Mouse (Mus musculus) megakaryocyte, embryonic 14.5 days (primary cell): ENCODE results near the gene Olfr1160. TPM values are rescaled to one million over a fixed set of nuclear protein-coding genes. Genes with fewer than 3 reads are reported as not detected.
"Not testable (repeated sequence)": the region's sequence is repeated elsewhere in the genome, so short reads cannot be mapped to it uniquely, and the experiment has no call there.

Source experiments
- H3K27me3 ChIP-seq: replicated peaks from 2 replicates; pipeline ENCODE3; 2012; ENCODE audit warnings: inconsistent platforms
- H3K36me3 ChIP-seq: replicated peaks from 2 replicates; pipeline ENCODE3; 2012; ENCODE audit warnings: low read length, inconsistent platforms, mixed read lengths
- H3K4me1 ChIP-seq: 2 replicates; pipeline ENCODE4 v1.6.1; 2012; ENCODE audit warnings: inconsistent platforms
- H3K4me3 ChIP-seq: replicated peaks from 2 replicates; pipeline ENCODE3; 2012; ENCODE audit warnings: moderate library complexity, mild to moderate bottlenecking, inconsistent platforms
- H3K9me3 ChIP-seq: 2 replicates; pipeline ENCODE4 v1.6.1; 2012; ENCODE audit warnings: inconsistent platforms
- FLI1 ChIP-seq: IDR thresholded peaks from 2 replicates; pipeline ENCODE4 v1.6.1; 2012; ENCODE audit warnings: low read length, inconsistent platforms, mixed read lengths
- GATA1 ChIP-seq: IDR thresholded peaks from 3 replicates; pipeline ENCODE4 v1.6.1; 2012; ENCODE audit warnings: mixed read lengths, low read length, inconsistent platforms, borderline replicate concordance
- polyA plus RNA-seq: library from polyadenylated mRNA; stranded (reverse); fragments of >175 nt; gene quantifications from 2 replicates; pipeline ENCODE4 v1.2.3, GENCODE M21; 2012; ENCODE audit warnings: low replicate concordance; ENCODE audit not compliant: insufficient read depth

The Olfr1160 gene
- not detected in 2 replicates for polyA plus RNA-seq

DNA sequence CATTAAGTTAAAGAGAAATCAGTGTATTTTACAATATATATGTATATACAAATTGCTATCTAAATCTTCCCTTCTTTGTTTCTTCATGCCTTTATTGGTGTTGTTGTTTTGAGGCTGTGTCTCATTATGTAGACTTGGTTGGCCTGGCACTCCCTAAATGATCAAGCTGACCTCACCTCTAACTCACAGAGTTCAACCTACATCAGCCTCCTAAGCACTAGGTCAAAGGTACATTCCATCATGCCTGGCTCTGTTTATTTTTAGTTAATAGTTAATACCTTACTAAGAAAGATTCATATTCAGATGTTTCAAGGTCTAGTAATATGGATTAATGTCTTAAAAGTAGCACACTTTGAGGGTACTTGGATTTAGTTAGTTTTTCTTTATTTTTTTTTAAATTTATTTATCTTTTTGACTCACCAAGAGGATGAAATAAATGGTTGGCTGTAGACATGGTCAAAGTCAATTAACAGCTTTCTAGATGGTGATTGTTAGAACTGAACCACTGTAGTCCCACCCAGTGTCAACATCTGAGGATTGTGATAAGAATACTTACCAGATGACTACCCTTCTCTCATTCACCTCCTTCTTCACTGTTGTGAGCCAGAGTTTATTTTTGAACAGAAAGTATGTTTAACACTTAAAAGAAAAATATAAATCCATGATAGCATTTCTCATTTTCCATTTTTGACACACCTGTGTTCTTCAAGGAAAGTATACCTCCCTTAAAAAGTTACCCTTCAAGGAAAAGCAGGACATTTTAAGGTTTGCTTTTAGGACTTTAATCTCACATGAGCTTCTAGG lies at the start of gene Olfr1160:
TSS of gene Olfr1160 (minus strand) at position 754 of the 804 bp plus-strand sequence.
- Histone ChIP-seq H3K27me3 (no peaks in the 10 kb centered on the region), H3K36me3 (no peaks in the 10 kb centered on the region), H3K4me3 (no peak within 1 kb of the TSS), H3K4me1 (no peaks in the 10 kb centered on the region), H3K9me3 (no peaks in the 10 kb centered on the region)
- TF ChIP-seq FLI1 (no peak), GATA1 (no peak)

DNA sequence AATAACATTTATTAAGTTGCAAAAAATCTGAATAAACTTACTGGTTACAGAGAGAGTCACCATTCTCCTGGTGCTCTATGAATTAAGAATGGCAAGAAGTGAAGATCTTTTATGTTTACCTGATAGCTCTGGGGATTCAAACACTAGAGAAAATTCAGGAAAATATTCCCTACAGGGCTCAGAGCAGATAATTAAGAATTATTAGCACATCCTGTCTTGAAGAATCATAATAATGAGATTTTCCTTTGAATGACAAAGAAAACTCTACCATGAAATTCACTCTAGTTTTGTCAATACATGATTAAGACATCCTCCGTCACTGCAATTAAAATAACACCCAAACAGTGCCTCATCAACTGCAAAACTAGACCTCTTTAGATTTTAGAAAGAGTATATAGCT lies 43.0 kb upstream of the Olfr1160 start, which contains the start of gene Olfr1162:
TSS of gene Olfr1162 (minus strand) at position 101 of the 400 bp plus-strand sequence.
- H3K9me3 ChIP-seq, result 0 out of 2 replicates have a peak, but pooled peaks cover 2% of the 10 kb centered on the region
- H3K4me3 ChIP-seq, result no peak within 1 kb of the TSS
- TF ChIP-seq GATA1 (no peak), FLI1 (no peak)
- no peaks in the 10 kb centered on the region for H3K27me3 ChIP-seq
- no peaks in the 10 kb centered on the region for H3K36me3 ChIP-seq
- no peaks in the 10 kb centered on the region for H3K4me1 ChIP-seq

DNA sequence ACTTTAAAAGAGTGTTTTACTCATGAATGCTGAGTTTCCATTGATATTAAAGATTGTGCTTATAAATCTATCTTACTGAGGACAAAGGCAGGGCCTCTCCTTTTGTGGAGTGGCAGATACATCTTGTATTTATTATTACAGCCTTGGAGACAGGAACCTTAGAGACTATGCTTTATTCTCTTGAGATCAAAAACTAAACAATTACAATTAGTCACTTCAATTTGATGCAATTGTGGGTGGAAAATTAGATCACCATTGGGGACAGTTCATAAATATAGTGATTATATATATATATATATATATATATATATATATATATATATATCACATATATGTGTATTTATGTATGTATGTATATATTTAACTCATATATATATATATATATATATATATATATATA lies 29.5 kb upstream of the Olfr1160 start, which contains the start of gene Olfr73:
TSS of gene Olfr73 (minus strand) at position 101 of the 400 bp plus-strand sequence.
- no peaks in the 10 kb centered on the region for H3K36me3 ChIP-seq
- no peaks in the 10 kb centered on the region for H3K4me1 ChIP-seq
- H3K27me3 ChIP-seq, result no peaks in the 10 kb centered on the region
- H3K4me3 ChIP-seq, result no peak within 1 kb of the TSS
- TF ChIP-seq FLI1 (no peak), GATA1 (no peak)
- no peaks in the 10 kb centered on the region for H3K9me3 ChIP-seq

DNA sequence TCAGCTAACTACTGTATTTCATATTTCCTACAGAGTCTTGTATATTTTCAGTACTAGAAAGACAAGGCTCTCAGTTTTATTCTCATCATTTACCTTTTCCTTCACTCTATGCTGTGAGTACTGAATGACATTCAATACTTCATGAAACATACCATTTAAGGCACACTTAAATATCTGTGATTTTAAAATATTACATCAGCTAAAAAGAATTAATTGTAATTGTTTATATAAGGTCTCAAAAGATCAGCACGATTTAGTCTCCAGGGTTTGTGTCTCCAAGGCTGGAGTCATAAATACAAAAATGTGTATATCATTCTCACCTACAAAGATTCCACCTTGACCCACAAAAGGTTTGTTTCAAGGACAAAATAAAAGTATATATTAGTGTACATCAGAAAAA lies 14.4 kb upstream of the Olfr1160 start, which contains the start of gene Olfr1161:
TSS of gene Olfr1161 (plus strand) at position 301 of the 400 bp plus-strand sequence.
- not testable (repeated sequence) for H3K9me3 ChIP-seq, H3K4me3 ChIP-seq, H3K36me3 ChIP-seq, H3K27me3 ChIP-seq, H3K4me1 ChIP-seq

DNA sequence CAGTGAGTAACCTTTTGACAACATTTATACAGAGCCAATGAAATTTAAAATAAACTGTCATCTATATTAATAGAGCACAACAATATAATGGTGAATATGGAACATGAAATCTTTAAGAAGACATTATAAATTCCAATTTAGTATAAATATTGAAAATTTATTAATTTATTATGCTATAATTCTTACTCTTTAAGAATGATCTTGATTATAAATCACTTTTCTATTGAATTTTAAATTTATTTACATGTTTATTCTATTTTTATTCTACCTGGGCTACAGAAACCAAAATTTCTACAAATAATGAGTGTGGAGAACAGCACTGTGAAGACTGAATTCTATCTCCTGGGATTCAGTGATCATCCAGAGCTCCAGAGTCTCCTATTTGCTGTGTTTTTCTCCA lies 18.3 kb downstream of the Olfr1160 start, which contains the start of gene Olfr1158:
TSS of gene Olfr1158 (plus strand) at position 301 of the 400 bp plus-strand sequence.
- Histone ChIP-seq H3K9me3 (no peaks in the 10 kb centered on the region), H3K36me3 (no peaks in the 10 kb centered on the region), H3K4me3 (no peak within 1 kb of the TSS), H3K27me3 (no peaks in the 10 kb centered on the region), H3K4me1 (no peaks in the 10 kb centered on the region)
- TF ChIP-seq FLI1 (no peak), GATA1 (no peak)

DNA sequence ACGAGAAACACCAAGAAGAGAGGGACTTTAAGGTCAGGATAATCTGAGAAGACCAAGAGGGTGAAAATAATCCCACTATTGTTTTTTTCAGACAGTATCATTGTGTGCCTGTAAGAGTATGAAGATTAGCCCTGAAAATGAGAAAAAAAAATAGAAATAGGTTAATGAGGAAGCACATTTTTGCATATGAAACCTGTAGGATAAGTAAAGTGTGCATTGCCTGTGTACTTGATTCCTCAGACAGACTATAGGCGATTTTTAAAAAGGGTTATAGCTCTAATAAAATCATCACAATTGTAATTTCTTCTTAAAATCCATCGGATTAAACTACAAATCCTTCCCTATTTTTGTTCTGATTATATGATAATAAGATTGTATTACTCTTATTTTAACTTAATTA lies 33.5 kb downstream of the Olfr1160 start, which contains the start of gene Olfr74:
TSS of gene Olfr74 (minus strand) at position 101 of the 400 bp plus-strand sequence.
- no peaks in the 10 kb centered on the region for H3K27me3 ChIP-seq
- H3K36me3 ChIP-seq, result no peaks in the 10 kb centered on the region
- H3K4me3 ChIP-seq, result no peak within 1 kb of the TSS
- TF ChIP-seq FLI1 (no peak), GATA1 (no peak)
- H3K4me1 ChIP-seq, result no peaks in the 10 kb centered on the region
- 0 out of 2 replicates have a peak, but pooled peaks cover 2% of the 10 kb centered on the region for H3K9me3 ChIP-seq

DNA sequence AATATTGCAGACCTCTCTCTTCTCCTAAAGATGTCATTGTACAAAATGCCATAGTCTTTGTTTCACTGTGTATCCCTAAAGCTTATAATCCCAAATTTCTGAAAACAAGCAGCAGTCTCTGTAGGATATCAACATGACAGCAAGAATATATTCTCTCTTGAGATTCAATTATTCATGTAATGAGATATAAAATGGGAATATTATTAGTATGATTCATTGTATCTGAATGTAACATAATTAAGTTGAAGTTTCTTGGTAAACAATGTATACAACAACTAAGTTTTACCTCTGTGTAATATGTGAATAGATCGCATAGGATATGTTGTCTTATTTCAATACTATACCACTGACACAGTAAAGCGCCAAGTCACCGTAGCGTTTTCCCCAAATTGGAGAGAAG lies 39.9 kb downstream of the Olfr1160 start, which contains the start of gene Olfr1157:
TSS of gene Olfr1157 (minus strand) at position 101 of the 400 bp plus-strand sequence.
- TF ChIP-seq GATA1 (no peak), FLI1 (no peak)
- Histone ChIP-seq H3K36me3 (no peaks in the 10 kb centered on the region), H3K9me3 (no peaks in the 10 kb centered on the region), H3K4me3 (no peak within 1 kb of the TSS), H3K27me3 (no peaks in the 10 kb centered on the region), H3K4me1 (no peaks in the 10 kb centered on the region)

DNA sequence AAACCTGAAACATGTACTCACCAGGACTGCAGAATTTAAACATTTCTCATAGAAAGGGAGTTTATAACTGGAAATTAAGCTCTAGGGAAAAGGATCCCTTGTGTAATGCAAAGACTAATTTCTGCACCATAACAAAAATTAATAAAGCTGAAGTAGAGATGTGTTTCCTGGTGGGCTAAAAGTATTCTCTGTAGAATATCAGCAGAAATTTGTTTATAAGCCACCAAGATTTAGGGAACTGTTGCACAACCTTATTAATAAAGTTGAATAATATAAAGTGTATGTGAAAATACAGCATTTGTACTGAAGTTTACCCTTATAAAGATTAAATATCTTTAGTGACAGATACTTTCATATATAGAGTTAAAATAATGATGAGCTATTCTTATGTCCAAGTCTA lies 55.1 kb downstream of the Olfr1160 start, which contains the start of gene Olfr1156:
TSS of gene Olfr1156 (minus strand) at position 101 of the 400 bp plus-strand sequence.
- no peak for TF ChIP-seq FLI1
- TF ChIP-seq GATA1, result no peak
- H3K4me3 ChIP-seq, result no peak within 1 kb of the TSS
- H3K4me1 ChIP-seq, result no peaks in the 10 kb centered on the region
- H3K36me3 ChIP-seq, result no peaks in the 10 kb centered on the region
- H3K27me3 ChIP-seq, result no peaks in the 10 kb centered on the region
- peaks cover 4% of the 10 kb centered on the region; the same call in 1 of the 2 replicates for H3K9me3 ChIP-seq

Other genes starting within 250 kb of the Olfr1160 start
- gene Olfr152, start 228.8 kb downstream of the Olfr1160 start, polyA plus RNA-seq, result not detected in 2 replicates
- not detected in 2 replicates for gene Olfr1143, start 207.7 kb downstream of the Olfr1160 start, polyA plus RNA-seq
- gene Olfr1145, start 198.4 kb downstream of the Olfr1160 start, polyA plus RNA-seq, result not detected in 2 replicates
- gene Olfr1148, start 177.7 kb downstream of the Olfr1160 start, polyA plus RNA-seq, result not detected in 2 replicates
- not detected in 2 replicates for gene Olfr1150-ps1, start 164.3 kb downstream of the Olfr1160 start, polyA plus RNA-seq
- not detected in 2 replicates for gene Olfr1151, start 152.4 kb downstream of the Olfr1160 start, polyA plus RNA-seq
- gene Olfr1152, start 141.8 kb downstream of the Olfr1160 start, polyA plus RNA-seq, result 0.43 TPM in 1 of 2 replicates, not detected in the other
- not detected in 2 replicates for gene Olfr1153, start 113.3 kb downstream of the Olfr1160 start, polyA plus RNA-seq
- gene Olfr1154, start 103.1 kb downstream of the Olfr1160 start, polyA plus RNA-seq, result not detected in 2 replicates
- not detected in 2 replicates for gene Olfr1155, start 63.1 kb downstream of the Olfr1160 start, polyA plus RNA-seq
- gene Olfr1156, start 55.2 kb downstream of the Olfr1160 start, polyA plus RNA-seq, result not detected in 2 replicates
- gene Olfr1157, start 40.0 kb downstream of the Olfr1160 start, polyA plus RNA-seq, result not detected in 2 replicates
- gene Olfr74, start 33.6 kb downstream of the Olfr1160 start, polyA plus RNA-seq, result not detected in 2 replicates
- gene Olfr1158, start 18.2 kb downstream of the Olfr1160 start, polyA plus RNA-seq, result not detected in 2 replicates
- gene Olfr1161, start 14.5 kb upstream of the Olfr1160 start, polyA plus RNA-seq, result not detected in 2 replicates
- gene Olfr73, start 29.4 kb upstream of the Olfr1160 start, polyA plus RNA-seq, result not detected in 2 replicates
- not detected in 2 replicates for gene Olfr1162, start 42.9 kb upstream of the Olfr1160 start, polyA plus RNA-seq
- gene Olfr1163, start 63.6 kb upstream of the Olfr1160 start, polyA plus RNA-seq, result not detected in 2 replicates
- not detected in 2 replicates for gene Olfr1164, start 85.7 kb upstream of the Olfr1160 start, polyA plus RNA-seq
- not detected in 2 replicates for gene Olfr1166, start 120.0 kb upstream of the Olfr1160 start, polyA plus RNA-seq
- not detected in 2 replicates for gene Olfr1167, start 146.9 kb upstream of the Olfr1160 start, polyA plus RNA-seq
- not detected in 2 replicates for gene Olfr1168, start 173.6 kb upstream of the Olfr1160 start, polyA plus RNA-seq
- not detected in 2 replicates for gene Olfr1170, start 220.1 kb upstream of the Olfr1160 start, polyA plus RNA-seq